Mouse (Mus musculus) frontal cortex, postnatal 36 days (tissue): ENCODE measurements at regions not wholly inside any gene's neighbourhood (a gene's known extent, or its start where the extent isn't known, plus 50 kb on each side); places are given as distances from the start of the nearest gene placed in this dataset.

ENCODE experiments used
- DNase-seq, 2 experiments: peaks; one replicate each; pipeline ENCODE4 v3.0.0; 2022; ENCODE audit warnings: low spot score in 2 of 2

DNA sequence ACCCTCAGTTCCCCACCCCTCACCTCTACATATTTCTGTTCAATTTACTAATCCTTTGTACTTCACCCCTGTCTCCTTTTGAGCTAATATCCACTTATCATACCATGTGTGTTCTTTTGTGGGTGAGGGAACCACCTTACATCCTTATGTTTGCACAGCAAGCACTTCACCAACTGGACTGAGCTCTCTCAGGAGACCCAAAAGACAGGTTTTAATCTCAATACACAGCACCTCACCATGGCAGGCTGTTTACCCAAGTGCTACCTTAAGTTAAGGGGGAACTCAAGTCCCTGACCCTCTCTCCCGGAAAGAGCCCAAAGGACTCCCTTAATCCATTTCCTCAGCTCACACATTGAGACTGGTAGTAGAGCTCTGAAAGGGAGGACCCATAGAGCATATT lies 62.3 kb upstream of the Agr3 start:
- no peak for DNase-seq

DNA sequence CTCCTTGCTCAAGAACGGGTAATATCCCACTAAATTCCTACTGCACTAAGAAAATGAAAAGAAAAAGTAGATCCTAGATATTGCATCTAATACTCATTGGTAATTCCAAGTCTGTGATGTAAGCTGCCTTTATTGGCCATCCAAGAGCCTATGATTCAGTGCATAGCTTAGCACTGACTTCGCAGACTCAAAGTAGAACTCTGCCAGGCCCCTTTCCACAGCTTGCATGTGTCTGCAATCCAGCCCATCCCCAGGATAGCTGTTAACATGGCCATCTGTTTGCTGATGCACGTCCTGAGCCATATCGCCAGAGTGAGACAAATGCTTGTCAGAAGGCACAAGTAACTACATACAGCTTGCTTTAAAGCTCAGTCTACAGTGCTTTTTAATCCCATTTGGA lies 72.3 kb upstream of the Agr3 start:
- peak; percentile 36 to 68 for DNase-seq

DNA sequence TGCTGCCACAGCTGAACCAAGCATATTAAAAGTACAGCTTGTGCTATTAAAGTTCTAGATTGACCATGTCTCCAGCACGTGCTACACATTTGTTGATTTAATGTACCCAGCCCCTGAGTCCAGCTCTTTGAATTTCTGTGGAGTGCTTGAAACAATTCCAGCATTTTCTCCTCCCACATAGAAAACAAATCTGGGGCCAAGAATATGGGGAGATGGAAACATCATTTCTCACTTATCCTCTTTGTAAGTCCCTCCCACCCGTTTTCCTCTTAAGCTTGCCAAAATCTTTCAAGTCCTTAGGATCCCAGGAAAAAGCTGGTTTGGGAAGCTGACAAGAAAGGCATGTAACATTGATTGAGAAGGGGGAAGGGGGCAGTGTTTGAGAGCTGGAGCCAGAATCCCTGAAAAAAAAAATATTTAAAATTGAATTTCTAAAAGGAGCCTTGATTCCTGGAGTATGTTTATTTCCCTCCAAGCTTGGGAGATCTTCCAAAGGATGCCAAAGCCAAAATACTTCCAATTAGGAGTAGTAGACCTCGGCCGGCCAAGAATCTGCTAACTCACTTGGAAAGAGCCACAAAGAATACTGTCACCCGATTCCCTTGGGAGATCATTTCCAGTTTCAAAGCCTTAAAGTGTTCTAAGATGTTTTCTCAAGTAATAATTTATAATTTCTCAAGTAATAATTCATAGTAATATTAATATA lies 78.4 kb upstream of the Agr3 start:
- DNase-seq = peak in 1 of 2 experiments; percentile 43

DNA sequence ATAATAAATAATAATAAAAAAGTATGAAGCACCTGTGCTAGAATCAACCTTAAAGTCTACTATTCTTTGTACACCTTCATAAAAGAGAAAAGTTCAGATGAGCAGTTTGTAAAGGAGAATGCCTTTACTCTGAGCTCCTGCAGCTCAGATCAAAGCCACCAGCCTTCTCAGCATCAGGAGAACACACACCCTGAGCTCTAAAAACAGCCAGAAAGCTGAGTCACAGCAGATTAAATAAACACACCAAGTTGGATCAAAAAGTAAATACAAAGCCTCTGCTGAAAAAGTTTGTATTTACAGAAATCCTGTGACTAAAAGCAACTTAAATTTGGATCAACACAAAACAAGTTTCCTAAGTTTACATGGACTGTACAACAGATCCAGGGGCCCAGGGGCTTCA lies 88.5 kb upstream of the Agr3 start:
- no peak for DNase-seq

DNA sequence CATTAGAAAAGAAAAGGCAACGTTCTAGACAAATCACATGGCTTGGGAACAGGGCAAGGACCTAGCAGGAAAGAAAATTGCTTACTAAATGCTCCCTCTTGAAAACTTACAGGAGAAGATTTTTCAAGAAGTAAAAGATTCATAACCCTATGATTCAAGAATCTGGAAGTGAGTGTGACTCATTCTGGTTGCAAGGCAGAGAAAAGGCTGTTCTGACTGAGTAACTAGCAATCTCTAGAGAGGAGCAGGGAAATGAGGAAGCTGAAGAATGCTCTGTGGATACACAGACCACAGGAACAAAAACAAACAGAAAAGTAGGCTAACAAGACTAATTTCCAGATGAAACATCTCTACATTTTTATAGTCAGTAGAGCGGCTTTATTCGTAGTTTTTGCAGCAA lies 92.1 kb upstream of the Agr3 start:
- no peak for DNase-seq

DNA sequence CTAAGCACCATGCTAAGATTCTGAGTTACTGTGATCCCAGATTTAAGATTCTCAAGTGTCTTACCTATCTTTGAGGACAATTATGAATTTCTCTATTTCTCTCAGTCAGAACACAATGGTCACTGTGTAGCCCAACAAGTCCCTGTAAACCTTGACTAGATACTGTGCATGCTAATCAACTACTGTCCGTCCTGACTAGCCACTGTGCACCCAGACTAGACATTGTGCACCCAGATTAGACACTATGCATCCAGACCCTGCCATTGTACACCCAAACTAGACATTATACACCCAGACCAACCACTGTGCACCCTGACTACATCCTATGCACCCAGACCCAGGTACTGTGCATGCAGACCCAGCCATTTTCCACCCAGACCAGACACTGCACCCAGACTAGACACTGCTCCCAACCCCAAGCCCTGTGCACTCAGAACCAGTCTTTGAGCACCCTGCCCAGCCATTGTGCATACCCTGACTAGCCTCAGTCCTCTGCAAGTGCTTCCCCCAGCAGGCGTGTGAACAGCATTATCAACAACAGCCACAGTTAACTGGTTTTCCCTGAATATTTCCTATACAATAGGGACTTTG lies 93.4 kb upstream of the Agr3 start:
- no peak for DNase-seq

DNA sequence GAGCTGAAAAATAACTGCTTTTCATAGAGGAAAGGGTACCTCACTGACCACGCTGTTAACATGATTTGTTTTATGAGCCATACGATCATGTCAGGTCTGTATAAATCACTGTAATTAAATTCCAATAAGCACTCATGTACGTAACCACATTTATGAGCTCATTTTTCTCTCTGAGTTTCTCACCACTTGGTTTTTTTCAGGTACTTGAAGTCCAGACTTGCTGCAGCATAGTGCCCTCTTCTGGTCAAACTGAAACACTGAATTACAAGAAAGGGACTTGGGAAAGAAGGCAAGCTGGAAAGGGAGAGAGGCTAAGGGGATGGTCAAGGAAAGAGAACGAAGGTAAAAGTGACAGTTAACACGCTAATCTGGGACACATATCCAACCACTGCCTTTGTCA lies 94.2 kb upstream of the Agr3 start:
- peak in 1 of 2 experiments; percentile 38 for DNase-seq

DNA sequence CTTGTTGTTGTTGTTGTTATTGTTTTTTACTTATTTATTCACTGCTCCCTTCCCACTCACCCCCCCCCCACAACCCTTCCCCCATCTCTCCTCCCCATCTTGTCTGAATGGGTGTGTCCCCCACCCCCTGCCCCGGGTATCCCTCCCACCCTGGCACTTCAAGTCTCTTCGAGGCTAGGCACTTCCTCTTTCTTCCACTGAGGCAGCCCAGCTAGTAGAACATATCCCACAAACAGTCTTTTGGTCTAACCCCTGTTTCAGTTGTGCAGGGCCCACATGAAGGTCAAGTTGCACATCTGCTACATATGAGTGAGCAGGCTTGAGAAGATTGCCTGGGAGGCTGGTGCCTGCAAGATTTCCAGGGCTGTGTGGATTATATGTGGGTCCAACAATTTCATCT lies 97.6 kb upstream of the Agr3 start:
- DNase-seq = no peak

DNA sequence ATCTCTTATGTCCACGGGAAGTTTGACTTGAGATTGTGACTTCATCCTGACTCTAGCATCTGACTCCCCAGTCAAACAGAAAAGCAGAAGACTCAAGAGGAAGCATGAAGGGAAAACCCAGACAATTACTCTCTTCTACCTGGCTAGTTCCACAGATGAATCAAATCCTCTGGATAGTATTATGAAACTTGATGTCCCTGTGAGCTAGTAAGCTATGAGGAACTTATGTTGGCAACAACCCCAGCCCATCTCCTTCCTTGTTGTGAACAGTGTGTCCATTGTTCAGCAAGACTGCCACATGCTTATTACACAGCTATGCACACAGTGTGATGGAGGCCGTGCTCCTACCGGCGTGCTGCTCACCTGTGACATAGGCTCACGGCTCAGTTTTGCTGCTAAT lies 98.4 kb upstream of the Agr3 start:
- no peak for DNase-seq

DNA sequence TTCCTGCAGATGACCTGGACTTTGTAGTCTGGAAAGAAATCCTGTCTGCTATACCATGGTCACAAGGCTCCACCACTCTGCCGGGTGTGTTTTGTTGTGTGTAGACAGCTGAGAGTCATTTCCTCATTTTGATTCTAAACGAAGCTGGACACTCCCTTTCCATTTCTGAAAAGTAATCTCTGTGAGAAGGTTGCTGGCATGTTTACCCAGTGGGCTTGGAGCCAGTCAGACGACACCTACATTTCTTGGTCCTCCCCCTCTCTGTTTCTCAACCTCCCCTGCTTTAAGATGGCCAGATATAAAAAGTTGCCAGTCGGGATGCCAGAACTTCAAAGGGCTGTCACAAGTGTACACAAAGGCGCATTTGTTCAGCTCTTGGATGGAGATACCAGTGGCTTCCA lies 100.8 kb upstream of the Agr3 start:
- peak in 1 of 2 experiments; percentile 6 for DNase-seq

DNA sequence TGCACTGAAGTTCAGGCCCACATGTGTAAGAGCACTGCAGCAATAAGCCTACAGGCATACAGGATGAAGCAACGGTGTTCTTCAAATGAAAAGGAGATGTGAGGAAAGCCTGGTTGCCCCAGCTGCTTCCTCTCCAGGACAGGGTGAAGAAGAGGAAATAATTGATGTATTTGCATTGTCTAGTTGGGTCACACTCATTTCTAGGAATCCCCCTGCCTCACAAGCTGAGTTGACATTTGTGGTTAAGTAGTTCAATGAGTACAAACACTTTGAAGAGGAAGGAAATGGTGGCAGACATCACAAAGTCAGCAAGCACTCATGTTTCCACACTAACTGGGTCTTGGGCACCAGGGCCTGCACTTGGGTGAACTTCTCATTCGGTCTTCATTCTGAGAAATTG lies 126.2 kb upstream of the Agr3 start:
- no peak for DNase-seq

DNA sequence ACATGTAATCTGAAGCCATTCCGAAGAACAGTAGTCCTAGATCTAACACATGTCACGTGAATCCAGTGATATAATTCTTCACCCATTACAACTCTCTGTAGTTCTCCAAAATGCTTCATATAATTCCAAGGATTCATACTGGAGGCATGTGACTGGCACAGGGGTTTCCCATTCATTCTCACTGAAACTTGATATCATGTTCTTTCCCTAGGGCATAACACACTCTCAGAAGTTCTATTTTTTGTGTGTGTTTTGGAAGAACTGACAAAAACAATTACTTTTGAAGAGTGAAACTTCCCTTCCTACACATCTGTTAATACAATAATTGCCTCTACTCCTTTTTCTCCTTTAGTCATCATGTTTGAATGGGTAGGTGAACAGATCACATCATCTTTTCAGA lies 150.0 kb upstream of the Agr3 start:
- DNase-seq = no peak

DNA sequence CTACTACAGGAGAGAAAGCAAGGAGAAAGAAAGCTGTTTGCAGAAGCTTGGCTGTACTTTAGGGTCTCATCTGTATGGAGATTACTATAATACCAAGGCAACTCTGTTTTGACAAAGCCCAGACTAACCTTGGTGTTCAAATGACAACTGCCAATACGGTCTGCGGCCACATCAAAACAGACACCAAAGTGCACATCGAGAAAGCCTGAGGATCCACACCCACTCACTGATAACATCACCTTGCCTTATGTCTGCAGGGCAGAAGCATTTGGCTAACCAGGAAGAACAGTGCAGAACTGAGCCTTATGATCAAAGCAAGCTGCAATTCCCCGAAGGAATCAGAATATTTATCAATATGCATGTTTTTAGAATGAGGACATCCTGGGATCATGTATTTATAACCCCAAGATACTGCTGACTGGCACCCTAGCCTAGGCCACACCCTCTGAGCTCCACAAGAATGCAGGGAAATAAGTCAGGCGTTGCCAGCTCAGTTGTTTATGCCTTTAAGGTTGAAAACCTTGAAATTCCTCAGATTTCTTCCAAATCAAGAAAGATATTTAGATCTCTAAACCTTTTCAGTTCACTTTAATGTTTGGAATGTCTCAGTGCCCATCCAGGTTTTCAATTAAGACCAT lies 154.9 kb upstream of the Agr3 start:
- DNase-seq = no peak

DNA sequence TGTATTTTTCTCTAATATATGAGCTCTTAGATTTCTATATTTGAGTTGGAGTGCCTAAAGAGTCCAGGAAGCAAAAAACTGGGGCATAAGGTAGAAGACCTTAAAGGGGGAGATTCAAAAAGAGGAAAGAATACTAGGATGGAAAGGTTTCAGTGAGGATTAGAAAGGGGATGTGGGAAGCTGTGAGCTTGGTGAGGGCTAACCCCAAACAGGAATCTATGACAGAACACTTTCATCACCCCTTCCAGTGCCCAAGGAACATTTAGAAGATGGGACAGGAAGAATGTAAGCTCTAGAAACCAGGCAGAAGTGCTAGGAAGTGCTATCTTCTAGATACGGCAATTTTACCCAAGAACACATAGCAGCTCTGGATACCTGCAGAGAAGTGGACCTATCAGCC lies 166.5 kb upstream of the Agr3 start:
- DNase-seq = no peak

DNA sequence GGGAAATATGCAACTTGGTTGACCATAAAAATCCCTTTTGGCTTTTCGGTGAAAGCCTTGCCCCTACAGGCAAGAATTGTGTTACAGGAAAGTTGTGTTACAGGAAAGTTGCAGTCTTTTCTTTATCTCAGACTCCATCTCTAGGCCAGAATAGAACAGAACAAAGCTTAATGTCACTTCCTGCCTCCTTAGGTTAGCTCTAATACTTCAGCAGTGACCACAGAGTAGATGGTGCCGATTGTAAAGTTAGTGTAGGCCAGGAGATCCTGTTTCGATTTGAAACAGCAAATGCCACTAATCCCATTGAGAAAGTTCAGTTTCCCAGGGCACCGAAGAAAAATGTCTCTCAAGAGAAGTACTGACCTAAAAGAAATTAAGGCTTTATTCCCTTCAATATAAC lies 170.3 kb upstream of the Agr3 start:
- DNase-seq = no peak

DNA sequence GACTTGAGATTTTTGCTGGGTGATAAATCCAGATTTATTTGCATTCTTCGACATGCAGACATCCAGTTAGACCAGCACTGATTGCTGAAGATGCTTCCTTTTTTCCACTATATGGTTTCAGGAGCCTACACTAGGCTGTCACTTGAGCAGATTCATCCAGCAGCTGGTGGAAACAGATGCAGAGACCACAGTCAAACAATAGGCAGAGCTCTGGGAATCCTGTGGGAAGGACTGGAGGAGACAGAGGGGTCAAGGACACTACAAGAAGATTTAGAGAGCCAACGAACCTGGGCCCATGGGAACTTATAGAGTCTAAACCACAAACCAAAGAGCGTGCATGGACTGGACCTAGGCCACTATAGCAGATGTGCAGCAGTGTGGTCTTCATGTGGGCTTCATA lies 177.4 kb upstream of the Agr3 start:
- no peak for DNase-seq

DNA sequence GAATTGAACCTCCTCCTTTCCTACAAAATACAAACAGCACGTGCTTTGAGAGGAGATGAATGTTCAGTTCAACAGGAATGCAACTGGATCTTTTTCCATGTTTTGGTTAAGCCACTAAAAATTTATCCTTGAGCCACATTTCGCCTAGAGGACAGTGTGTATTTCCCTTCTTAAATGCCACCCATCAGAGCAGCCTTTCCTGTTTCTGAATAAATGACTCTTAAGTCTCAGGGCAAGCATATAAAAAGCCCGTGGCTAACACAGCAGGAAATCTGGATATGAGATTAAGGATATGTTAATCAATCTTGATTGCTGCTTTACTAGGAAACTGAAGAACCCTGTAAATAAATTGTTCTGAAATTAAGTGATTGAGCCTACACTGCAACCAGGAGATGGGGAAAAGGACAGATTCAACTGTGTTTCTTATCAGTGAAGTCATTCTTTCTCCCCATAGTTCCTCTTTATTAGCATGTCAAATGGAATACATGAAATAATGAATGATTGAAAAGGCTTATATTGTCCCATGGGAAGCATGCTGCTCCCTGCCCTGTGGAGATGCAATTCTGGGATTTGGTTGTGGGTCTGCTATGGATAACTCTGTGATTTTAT lies 178.6 kb upstream of the Agr3 start:
- no peak for DNase-seq

DNA sequence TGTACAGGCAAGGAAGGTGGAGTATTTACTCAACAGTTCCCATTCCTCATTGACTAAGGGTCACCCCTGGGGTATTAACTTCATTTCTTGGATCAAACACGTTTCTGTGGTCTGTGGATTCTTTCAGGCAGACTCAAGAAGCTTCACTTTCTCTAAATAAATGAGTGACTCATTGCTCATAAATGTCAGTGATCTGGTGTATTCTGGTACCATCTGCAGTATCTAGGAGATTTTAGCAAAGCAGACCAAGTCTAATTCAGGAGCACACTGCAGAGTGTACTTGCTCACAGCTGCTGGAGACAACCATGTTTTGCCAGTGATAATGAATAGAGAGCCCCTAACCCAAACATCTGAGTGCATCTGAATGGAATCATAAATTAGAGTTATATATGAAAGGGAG lies 182.7 kb upstream of the Agr3 start:
- no peak for DNase-seq

DNA sequence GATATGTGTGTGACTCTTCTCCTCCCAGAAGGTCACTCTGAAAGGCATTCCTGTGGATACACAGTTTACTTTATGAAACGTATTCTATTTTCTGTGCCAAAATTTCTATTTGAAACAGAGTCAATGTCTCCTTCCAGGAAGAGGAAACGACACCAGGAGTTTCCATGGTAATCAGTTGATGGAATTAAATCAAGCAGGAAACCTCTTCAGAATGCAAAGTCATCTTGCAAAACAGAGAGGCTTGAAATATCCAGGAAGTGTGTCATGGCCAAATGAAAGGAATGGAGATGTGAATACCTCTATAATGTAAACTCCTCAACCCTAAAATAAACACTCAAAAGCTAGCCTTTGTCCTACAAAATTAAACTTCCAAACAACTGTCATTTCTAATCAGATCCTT lies 189.0 kb upstream of the Agr3 start:
- no peak for DNase-seq

DNA sequence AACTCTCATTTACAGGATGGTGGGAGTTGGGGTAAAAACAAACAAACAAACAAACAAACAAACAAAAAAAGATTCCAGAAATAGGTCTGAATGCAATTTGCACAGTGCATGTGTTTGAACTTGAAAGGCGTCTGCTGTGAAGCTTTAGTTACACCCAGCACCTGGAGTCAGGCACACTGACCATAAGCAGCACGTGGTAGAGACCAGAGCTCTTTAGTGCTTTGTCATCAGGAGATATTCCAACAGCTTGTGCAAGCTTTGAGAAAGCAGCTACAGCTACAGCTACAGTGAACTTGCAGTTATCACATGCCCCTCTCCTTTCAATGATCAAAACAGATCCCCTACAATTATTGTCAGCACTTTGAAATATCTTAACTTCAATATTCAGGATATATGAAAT lies 190.4 kb upstream of the Agr3 start:
- no peak for DNase-seq

DNA sequence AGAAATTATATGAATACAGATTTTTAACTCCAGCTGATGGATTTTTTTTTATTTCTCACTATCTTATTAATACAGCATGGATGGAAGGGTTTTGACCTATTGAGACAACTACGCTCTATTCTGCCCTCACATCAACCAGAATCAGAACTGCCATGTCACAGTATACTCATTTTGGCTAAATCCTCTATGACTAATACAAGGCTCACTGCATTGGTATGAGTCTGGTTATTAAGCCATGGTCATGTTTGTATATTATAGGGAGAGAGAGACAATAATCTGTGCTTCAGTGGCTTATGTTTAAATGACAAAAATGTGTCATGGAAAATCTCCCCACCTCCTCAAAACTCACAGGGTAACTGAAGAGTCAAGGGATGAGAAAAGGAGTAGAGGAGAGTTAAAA lies 191.0 kb upstream of the Agr3 start:
- DNase-seq = no peak

DNA sequence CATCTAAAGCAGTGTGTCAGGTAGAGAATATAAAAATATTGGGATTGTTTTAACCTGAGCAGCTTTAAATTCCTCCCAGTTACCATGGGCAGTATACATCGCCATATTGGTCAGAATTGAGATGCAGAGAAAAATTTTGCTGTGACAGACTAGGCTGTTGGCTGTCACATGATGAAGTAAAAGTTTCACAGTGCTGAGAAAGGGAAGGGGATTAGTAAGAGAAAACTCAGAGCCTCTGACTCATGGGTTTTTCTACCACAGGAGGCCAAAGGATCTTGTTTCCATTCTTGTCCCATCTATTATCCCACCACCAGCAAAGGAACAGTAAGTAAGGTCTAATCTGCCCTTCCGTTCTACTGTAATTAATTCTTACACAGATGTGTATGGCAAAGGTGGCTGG lies 191.8 kb upstream of the Agr3 start:
- DNase-seq = no peak

DNA sequence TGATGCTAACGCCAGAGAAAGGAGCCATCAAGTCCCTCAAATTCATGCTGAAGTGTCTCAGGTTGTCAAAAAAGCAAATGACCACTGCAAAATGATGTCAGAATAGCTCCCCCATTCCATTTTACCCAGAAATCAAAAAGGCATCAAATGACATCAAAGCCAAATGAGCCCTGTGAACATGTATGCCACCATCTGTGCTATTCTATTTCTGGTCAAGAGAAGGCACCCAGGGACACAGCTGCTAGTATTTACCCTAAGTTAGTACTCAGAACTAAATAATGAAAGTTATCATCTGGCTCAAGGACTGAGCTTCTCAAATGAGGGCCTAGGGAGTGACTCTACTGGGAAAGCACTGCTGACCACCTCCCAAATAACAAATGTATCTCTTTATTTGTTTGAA lies 191.1 kb upstream of the Ahr start:
- peak in 1 of 2 experiments; percentile 56 for DNase-seq
